Comparison of ENCODE assay signal across 8 mouse cellular contexts in the genomic region with DNA sequence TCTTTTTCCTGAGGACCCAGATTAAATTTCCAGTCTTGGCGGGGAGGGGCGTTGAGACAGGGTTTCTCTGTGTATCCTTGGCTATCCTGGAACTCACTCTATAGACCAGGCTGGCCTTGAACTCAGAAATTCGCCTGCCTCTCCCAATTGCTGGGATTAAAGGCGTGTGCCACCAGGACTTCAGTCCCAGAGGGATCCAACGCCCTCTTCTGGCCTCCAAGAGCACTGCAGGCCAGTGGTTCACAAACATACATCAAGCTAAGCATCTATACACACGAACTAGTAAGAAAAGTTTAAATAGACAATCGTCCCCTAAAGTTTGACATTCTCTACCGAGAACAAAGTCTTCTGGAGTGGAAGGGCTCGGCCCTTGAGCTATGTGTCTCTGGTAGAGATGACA.
DNase-seq lines count a peak whose midpoint lies in the region; TF ChIP-seq lines count a peak whose summit lies in the region.

No protein-coding gene starts in this region.

- H3K4me3 ChIP-seq in spleen, adult 2 months (ENCODE audit: extremely low read depth, insufficient read depth, insufficient read length), result no peak overlapping the region

- no peaks in the 10 kb centered on the region for H3K4me1 ChIP-seq in spleen, adult 2 months (ENCODE audit: control insufficient read depth, insufficient read depth, insufficient read length)

- H3K36me3 ChIP-seq in spleen, adult 2 months (ENCODE audit: control insufficient read depth, insufficient read depth, low read length), result no peaks in the 10 kb centered on the region

- peak; percentile 37 for DNase-seq in embryo, embryonic 10.5 days (ENCODE audit: low spot score)
- DNase-seq in embryo, embryonic 9.5 days (ENCODE audit: extremely low spot score), result no peak
- DNase-seq in spleen, adult 2 months (ENCODE audit: low read depth in 1 of 2, low spot score in 2 of 2), result peak in 1 of 2 experiments; percentile 9
- DNase-seq in spleen, adult 18-20 months, result no peak
- DNase-seq in kidney, adult 8-10 months, result peak; percentile 16 to 41
- DNase-seq in thymus, postnatal 36 days, result peak; percentile 48 to 53
- DNase-seq in layer of hippocampus, adult 8-10 months (ENCODE audit: low spot score in 2 of 2), result no peak
- no peak for DNase-seq in layer of hippocampus, postnatal 14 days (ENCODE audit: low spot score in 2 of 2)

- no peaks in the 10 kb centered on the region for H3K27me3 ChIP-seq in spleen, adult 2 months (ENCODE audit: control insufficient read depth, insufficient read depth, low read length)

- no peak overlapping the region for H3K27ac ChIP-seq in spleen, adult 2 months (ENCODE audit: insufficient read depth, low read length)

- TF ChIP-seq POLR2A in spleen, adult 2 months (IDR thresholded peaks at IDR 0.05; ENCODE audit: low read depth, low read length), result no peak

- TF ChIP-seq CTCF in spleen, adult 2 months (IDR thresholded peaks at IDR 0.05; ENCODE audit: extremely low read depth, insufficient read depth, insufficient read length, insufficient replicate concordance), result peak; percentile 12; the same call in 1 of the 2 replicates

- WGBS in spleen, adult 2 months, result 77% methylated on average over 9 of the region's 9 CpGs

Comparison
In these comparisons a context has a peak if more than half of its experiments do, and no peak if none do; other contexts are left out.
1. DNase-seq: peak in embryo, embryonic 10.5 days (single experiment), kidney, adult 8-10 months (2 of 2) and thymus, postnatal 36 days (2 of 2); none in embryo, embryonic 9.5 days (single experiment), spleen, adult 18-20 months (0 of 2), layer of hippocampus, adult 8-10 months (0 of 2) and layer of hippocampus, postnatal 14 days (0 of 2).